Mouse (Mus musculus): Measurements from ENCODE around the gene Plcb3. TPM values are rescaled to one million over a fixed set of nuclear protein-coding genes. Genes with fewer than 3 reads are reported as not detected.
A peak's percentile ranks its signal among the peaks of the same experiment; 100 is the strongest.

The Plcb3 gene
- polyA plus RNA-seq, 1 experiment: 595 TPM

DNA sequence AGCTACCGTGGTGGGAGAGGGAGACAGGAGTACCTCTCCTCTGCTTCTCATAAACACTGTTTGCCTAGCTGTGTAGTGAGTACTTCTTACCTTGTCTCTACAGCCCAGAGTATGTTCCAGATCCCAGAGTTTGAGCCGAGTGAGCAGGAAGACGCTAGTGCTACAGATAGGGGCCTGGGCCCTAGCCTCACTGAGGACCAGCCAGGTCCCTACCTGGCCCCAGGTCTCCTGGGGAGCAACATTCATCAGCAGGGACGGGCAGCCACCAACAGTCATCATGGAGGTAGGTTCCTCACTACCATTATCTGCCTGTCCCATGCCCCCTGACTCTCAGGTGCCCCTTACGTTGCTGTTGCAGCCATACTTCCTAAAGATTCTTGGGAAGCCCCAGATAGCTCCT is 33.5 kb downstream of the Plcb3 start:
- TF ChIP-seq CTCF (IDR thresholded peaks at IDR 0.05; ENCODE audit: extremely low read depth, insufficient read length, insufficient replicate concordance, low read depth, low read length) (no peak), POLR2A (IDR thresholded peaks at IDR 0.05; ENCODE audit: low read depth, low read length) (no peak; the same call in 1 of the 2 replicates)
- H3K4me1 ChIP-seq (ENCODE audit: control insufficient read depth, insufficient read depth, insufficient read length, low read length): peaks cover 14% of the 10 kb centered on the region
- peak overlapping the region; percentile 86 for H3K4me3 ChIP-seq (ENCODE audit: low read depth, low read length)
- no peaks in the 10 kb centered on the region for H3K27me3 ChIP-seq (ENCODE audit: control insufficient read depth, insufficient read depth, low read length)
- peak overlapping the region; percentile 82 for H3K27ac ChIP-seq (ENCODE audit: insufficient read depth, low read depth, low read length)
- H3K36me3 ChIP-seq (ENCODE audit: control insufficient read depth, insufficient read depth, low read length): no peaks in the 10 kb centered on the region
- WGBS: 32% methylated on average over 5 of the region's 5 CpGs

DNA sequence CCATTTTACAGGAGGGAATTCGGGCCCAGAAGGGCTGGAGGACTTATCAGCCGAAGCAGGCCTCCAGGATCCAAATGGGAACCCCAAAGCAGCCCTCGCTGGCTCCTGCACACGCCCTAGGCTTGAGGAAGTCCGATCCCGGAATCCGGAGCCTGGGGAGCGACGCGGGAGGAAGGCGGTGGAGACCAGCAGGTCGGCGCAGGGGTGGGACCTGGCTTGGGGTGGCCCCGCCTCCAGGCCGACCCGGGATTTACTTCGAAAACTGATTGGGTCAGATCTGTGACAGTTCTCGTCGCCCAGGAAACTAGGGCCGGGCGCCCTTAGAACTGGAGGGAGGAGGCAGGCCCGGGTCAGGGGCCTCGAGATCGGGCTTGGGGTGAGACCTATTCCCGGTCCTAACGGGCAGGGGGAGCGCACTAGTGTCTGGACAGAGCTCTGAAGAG is 34.0 kb downstream of the Plcb3 start, which contains the start of gene Gpr137:
Gene Gpr137, minus strand, starts transcription at position 232 of the 443 bp plus-strand sequence.
- peaks cover 14% of the 10 kb centered on the region for H3K4me1 ChIP-seq (ENCODE audit: control insufficient read depth, insufficient read depth, insufficient read length, low read length)
- H3K36me3 ChIP-seq (ENCODE audit: control insufficient read depth, insufficient read depth, low read length): no peaks in the 10 kb centered on the region
- peak within 1 kb of the TSS; percentile 98 for H3K27ac ChIP-seq (ENCODE audit: insufficient read depth, low read depth, low read length)
- under 1% methylated on average over 27 of the region's 27 CpGs for WGBS
- TF ChIP-seq CTCF (IDR thresholded peaks at IDR 0.05; ENCODE audit: extremely low read depth, insufficient read length, insufficient replicate concordance, low read depth, low read length) (no peak; the same call in 1 of the 2 replicates), POLR2A (IDR thresholded peaks at IDR 0.05; ENCODE audit: low read depth, low read length) (peak; percentile 86)
- H3K4me3 ChIP-seq (ENCODE audit: low read depth, low read length): peak within 1 kb of the TSS; percentile 86
- no peaks in the 10 kb centered on the region for H3K27me3 ChIP-seq (ENCODE audit: control insufficient read depth, insufficient read depth, low read length)

GRCm38 (mm10) chr19:6941372-6942248 is 34.7 kb downstream of the Plcb3 start, which contains the start of gene Bad:
Gene Bad (plus strand): TSS chr19:6941861.
- WGBS: under 1% methylated on average over 83 of the region's 83 CpGs
- TF ChIP-seq CTCF (IDR thresholded peaks at IDR 0.05; ENCODE audit: extremely low read depth, insufficient read length, insufficient replicate concordance, low read depth, low read length) (no peak), POLR2A (IDR thresholded peaks at IDR 0.05; ENCODE audit: low read depth, low read length) (peak; percentile 55; the same call in 1 of the 2 replicates)
- Histone ChIP-seq H3K27me3 (ENCODE audit: control insufficient read depth, insufficient read depth, low read length) (no peaks in the 10 kb centered on the region), H3K27ac (ENCODE audit: insufficient read depth, low read depth, low read length) (peak within 1 kb of the TSS; percentile 98), H3K36me3 (ENCODE audit: control insufficient read depth, insufficient read depth, low read length) (no peaks in the 10 kb centered on the region), H3K4me1 (ENCODE audit: control insufficient read depth, insufficient read depth, insufficient read length, low read length) (peaks cover 10% of the 10 kb centered on the region), H3K4me3 (ENCODE audit: low read depth, low read length) (peak within 1 kb of the TSS; percentile 86)

DNA sequence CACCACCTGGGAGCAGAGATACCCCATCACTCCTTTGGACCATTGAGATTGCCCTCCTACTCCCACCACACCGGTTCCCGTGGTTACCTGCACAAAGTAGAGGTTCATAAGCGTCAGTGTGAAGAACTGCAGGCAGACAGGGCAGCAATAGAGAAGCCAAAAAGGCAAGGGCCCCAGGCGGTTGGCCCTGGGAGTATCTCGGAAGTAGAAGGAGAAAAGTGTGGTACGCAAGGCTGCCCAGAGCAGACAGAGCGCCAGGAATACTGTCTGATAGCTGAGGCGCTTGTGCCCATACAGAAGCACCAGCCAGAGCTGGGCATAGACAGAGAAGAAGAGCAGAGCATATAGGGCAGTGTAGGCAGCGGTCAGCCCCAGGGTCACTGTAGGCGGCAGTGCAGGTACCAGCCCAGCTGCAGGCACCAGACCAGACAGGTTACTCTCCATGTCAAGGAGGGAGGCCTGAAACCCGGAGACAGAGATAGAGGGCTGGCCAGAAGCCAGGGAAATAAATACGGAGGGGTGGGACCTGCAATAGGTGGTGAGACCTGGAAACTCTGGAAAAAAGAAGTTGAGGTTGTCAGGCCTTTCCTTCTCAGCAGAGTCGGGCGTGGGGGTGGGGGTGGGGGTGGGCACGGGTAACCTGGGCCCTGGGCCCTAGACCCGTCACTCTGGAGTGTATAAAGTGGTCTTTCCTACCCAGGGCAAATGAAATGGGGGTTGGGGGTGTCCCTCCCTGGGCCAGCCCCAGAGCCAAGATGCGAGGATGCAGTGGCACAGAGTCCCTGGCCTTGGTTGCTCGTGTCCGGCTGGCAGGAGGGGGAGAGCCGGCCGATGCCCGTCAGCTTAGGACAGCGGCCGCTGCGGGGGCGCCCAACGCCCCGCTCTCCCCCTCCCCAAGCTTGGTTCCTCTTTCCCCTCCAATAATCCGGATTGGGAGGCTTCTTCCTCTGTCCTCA is 35.6 kb downstream of the Plcb3 start:
- peak overlapping the region; percentile 86 for H3K4me3 ChIP-seq (ENCODE audit: low read depth, low read length)
- TF ChIP-seq CTCF (IDR thresholded peaks at IDR 0.05; ENCODE audit: extremely low read depth, insufficient read length, insufficient replicate concordance, low read depth, low read length): no peak
- no peak for TF ChIP-seq POLR2A (IDR thresholded peaks at IDR 0.05; ENCODE audit: low read depth, low read length)
- no peaks in the 10 kb centered on the region for H3K27me3 ChIP-seq (ENCODE audit: control insufficient read depth, insufficient read depth, low read length)
- WGBS: 20% methylated on average over 29 of the region's 29 CpGs
- H3K36me3 ChIP-seq (ENCODE audit: control insufficient read depth, insufficient read depth, low read length): no peaks in the 10 kb centered on the region
- H3K4me1 ChIP-seq (ENCODE audit: control insufficient read depth, insufficient read depth, insufficient read length, low read length): peaks cover 10% of the 10 kb centered on the region
- H3K27ac ChIP-seq (ENCODE audit: insufficient read depth, low read depth, low read length): peak overlapping the region; percentile 24; the same call in 1 of the 2 replicates

DNA sequence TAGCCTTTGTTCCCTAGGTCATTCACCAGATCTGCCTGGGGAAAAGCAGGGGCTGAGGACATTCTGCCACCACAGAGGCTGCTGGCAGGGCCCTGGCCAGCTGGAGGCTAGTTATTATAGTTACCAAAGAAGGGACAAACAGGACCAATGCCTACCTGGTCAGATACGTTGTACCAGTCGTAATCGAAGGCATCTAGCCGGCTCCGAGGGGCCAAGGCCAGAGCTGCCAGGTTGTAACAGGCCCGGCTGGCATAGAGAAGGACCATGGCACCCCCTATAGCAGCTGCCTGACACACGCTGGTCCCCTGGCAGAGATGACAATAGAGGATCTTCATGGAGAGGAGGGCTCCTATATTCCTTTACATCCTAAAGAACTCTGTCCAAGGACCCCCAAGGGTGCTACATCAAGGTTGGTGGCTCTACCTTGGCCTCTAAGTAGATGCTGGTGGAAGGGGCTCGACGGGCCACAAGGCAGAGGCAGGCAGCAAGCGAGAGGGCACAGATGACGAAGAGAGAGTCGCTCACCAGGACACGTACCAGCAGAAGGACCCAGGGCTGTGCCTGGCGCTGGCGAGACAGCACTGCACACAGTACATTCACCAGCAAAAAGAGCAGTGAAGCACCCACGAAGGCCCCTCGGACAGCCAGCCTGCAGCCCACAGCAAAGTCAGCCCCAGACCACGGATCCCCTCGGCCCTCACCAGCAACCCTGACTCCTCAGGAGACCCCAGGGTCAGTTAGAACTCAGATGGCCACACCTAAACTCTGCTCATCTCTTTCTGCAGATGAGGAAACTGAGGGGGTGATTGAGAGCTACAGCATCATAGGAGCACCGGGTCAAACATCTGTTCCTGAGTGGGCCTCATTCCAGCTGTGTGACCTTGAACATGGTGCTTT is 36.9 kb downstream of the Plcb3 start:
- Histone ChIP-seq H3K36me3 (ENCODE audit: control insufficient read depth, insufficient read depth, low read length) (no peaks in the 10 kb centered on the region), H3K27me3 (ENCODE audit: control insufficient read depth, insufficient read depth, low read length) (peaks cover 7% of the 10 kb centered on the region; the same call in 1 of the 2 replicates), H3K4me3 (ENCODE audit: low read depth, low read length) (no peak overlapping the region), H3K27ac (ENCODE audit: insufficient read depth, low read depth, low read length) (no peak overlapping the region), H3K4me1 (ENCODE audit: control insufficient read depth, insufficient read depth, insufficient read length, low read length) (peaks cover 10% of the 10 kb centered on the region)
- 92% methylated on average over 20 of the region's 20 CpGs for WGBS
- no peak for TF ChIP-seq CTCF (IDR thresholded peaks at IDR 0.05; ENCODE audit: extremely low read depth, insufficient read length, insufficient replicate concordance, low read depth, low read length)
- no peak for TF ChIP-seq POLR2A (IDR thresholded peaks at IDR 0.05; ENCODE audit: low read depth, low read length)

All from small intestine, adult 2 months (tissue).